Mouse (Mus musculus) lung, postnatal 0 days (tissue): ENCODE measurements around the gene H2-T23.

Experiments used
- CTCF ChIP-seq: IDR thresholded peaks from 2 replicates; pipeline ENCODE4 v1.5.1; 2016; ENCODE audit warnings: antibody characterized with exemption, mild to moderate bottlenecking
- EP300 ChIP-seq: IDR thresholded peaks from 2 replicates; pipeline ENCODE4 v1.6.1; 2016; ENCODE audit warnings: antibody characterized with exemption, mild to moderate bottlenecking, control low read depth

DNA sequence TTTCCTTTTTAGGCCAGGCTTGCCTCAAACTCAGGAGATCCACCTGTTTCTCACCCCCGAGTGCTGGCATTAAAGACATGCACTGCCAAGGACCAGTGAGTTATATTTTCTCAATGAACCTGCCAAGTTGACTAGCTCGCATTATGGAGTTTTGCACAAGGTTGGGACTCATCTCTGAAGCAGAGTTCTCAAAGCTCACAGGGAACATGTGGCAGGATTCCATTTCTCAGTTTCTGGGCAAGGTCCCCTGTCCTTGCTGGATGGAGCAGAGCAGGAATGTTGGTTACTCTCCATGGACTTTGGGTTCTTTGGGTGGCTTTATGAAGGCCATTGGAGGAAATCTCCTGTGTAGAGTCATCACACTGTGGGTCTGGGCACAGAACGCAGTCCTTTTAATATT, 10.6 kb upstream of the H2-T23 start:
- TF ChIP-seq CTCF (no peak), EP300 (0 out of 2 replicates have a peak, but pooled peaks have one; percentile 0)
